Mouse (Mus musculus) layer of hippocampus, adult 2 months (tissue): ENCODE measurements around the gene Zfp941. TPM values are rescaled to one million over a fixed set of nuclear protein-coding genes. Genes with fewer than 3 reads are reported as not detected.

Source experiments
- DNase-seq, 2 experiments: peaks; one replicate each; pipeline ENCODE4 v3.0.0; 2022; ENCODE audit warnings: low spot score in 2 of 2
- H3K27ac ChIP-seq: fragments of 200-600 bp; 2 replicates; pipeline ENCODE4 v1.8.1; 2022
- H3K4me3 ChIP-seq: fragments of 200-600 bp; 2 replicates; pipeline ENCODE4 v1.8.1; 2022; ENCODE audit warnings: mild to moderate bottlenecking
- CTCF ChIP-seq: fragments of 200-600 bp; conservative IDR thresholded peaks from 2 replicates; pipeline ENCODE4 v1.8.1; 2022; ENCODE audit warnings: antibody characterized with exemption, mild to moderate bottlenecking, moderate library complexity
- total RNA-seq, 2 experiments: library from RNA; stranded (reverse); gene quantifications; 2 replicates each; pipeline ENCODE4 v1.2.3; 2021

Gene Zfp941
- total RNA-seq, 2 experiments from 2014 or later, result 10.7 to 18.0 TPM

- no peak for DNase-seq
- Histone ChIP-seq H3K4me3 (no peak within 1 kb of the TSS), H3K27ac (peak within 1 kb of the TSS; percentile 91)
- TF ChIP-seq CTCF, result no peak
Observed at GRCm38 (mm10) chr7:140834968-140835757, 13.2 kb upstream of the Zfp941 start, which contains the start of gene Urah. Gene Urah (plus strand): TSS chr7:140835018.

DNA sequence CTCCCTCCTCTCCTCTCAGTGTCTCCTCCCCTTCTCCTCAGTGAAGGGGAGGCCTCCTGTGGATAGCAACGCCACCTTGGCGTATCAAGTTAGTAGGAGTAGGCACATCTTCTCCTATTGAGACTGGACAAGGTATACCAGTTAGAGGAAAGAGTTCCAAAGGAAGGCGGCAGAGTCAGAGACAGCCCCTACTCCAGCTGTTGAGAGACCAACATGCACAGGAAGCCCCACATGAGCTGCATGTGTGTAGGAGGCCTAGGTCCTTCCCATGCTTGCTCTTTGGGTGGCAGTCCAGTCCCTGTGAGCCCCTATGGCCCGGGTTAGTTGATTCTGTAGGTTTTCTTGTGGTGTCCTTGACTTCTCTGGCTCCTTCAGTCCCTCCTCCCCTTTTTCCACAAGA lies 11.4 kb upstream of the Zfp941 start:
- no peak for TF ChIP-seq CTCF
- no peak overlapping the region for H3K27ac ChIP-seq

GRCm38 (mm10) chr7:140831447-140831846 lies 9.5 kb upstream of the Zfp941 start:
- Histone ChIP-seq H3K27ac (no peak overlapping the region), H3K4me3 (no peak overlapping the region)
- DNase-seq, result no peak
- no peak for TF ChIP-seq CTCF

More for the DNA sequence above, 11.4 kb upstream of the Zfp941 start:
- no peak for DNase-seq
- no peak overlapping the region for H3K4me3 ChIP-seq

DNA sequence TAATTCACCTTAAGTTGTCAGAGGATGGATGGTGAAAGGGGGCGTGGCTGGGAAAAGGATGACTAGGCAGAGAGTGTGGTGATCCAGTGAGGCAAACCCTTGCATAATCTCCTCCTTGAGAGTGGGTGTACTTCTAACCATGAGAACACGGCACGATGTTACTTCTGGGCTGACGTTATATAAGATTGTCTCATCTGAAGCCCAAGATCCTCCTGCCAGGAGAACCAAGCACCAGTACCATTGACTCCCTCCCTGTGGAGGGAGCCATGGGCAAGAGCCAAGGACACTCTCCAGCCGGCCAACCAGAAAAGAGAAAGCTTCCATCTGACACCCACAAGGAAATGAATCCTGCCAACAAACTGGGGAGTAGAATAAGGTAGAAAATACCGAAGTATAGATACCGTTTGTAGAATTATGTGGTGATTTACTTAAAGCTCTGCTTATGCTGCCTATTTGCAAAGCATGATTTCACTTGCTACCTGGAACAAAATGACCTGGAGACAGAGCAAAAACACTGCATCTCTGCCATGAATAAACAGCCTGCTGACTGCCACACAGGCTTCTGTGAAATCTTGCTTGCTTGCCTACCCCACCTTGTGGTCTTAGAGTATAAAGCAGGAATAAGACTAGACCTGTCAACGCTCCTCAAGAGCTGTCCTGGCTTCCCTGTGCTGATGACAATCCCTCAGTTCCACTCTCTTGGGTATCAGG lies 6.3 kb upstream of the Zfp941 start:
- Histone ChIP-seq H3K4me3 (peak overlapping the region; percentile 27; the same call in 1 of the 2 replicates), H3K27ac (peak overlapping the region; percentile 93)
- peak; percentile 81 for TF ChIP-seq CTCF
- DNase-seq, result peak; percentile 61 to 71

- no peak overlapping the region for H3K27ac ChIP-seq
- no peak for TF ChIP-seq CTCF
- DNase-seq, result no peak
- no peak overlapping the region for H3K4me3 ChIP-seq
Observed at GRCm38 (mm10) chr7:140822731-140823130, 753 bp upstream of the Zfp941 start.

DNA sequence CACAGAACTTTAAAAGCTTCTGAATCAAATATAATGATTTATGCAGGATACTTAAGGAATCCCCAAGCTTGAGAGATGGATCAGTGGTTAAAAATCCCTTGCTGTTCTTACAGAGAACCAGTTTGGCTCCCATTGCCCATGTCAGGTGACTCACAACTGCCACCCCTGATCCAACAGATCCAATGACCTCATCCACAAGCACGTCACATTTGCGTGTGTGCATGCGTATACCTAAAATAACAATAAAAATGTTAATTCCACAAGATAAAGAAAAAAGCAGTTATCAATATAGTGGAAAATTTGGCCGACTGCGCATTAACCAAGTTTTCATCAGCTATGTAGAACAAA lies 699 bp downstream of the Zfp941 start:
- no peak for TF ChIP-seq CTCF
- no peak for DNase-seq
- H3K27ac ChIP-seq, result peak overlapping the region; percentile 86
- H3K4me3 ChIP-seq, result peak overlapping the region; percentile 59

GRCm38 (mm10) chr7:140820173-140820572 lies 1.8 kb downstream of the Zfp941 start:
- TF ChIP-seq CTCF, result no peak
- no peak overlapping the region for H3K27ac ChIP-seq
- DNase-seq, result no peak
- no peak overlapping the region; the same call in 1 of the 2 replicates for H3K4me3 ChIP-seq

GRCm38 (mm10) chr7:140812850-140813249 lies 9.1 kb downstream of the Zfp941 start:
- H3K27ac ChIP-seq, result 0 out of 2 replicates have a peak overlapping the region, but pooled peaks have one; percentile 82
- no peak for TF ChIP-seq CTCF
- DNase-seq, result no peak
- H3K4me3 ChIP-seq, result no peak overlapping the region

DNA sequence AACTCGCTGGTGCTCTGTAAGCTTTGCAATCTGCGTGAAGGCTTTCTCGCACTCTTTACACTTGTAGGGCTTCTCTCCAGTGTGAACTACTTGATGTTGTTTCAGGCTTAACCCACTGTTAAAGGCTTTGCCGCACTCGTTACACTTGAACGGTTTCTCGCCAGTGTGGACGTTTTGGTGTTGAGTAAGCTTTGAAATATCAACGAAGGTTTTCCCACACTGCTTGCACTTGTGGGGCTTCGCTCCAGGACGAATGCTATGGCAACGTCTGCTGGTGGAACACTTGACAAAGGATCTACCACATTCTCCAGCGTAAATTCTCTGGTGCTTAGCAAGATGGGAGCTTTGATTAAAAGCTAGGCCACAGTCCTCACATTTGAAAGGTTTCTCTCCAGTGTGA lies 10.3 kb downstream of the Zfp941 start:
- Histone ChIP-seq H3K27ac (peak overlapping the region; percentile 82), H3K4me3 (no peak overlapping the region)
- no peak for TF ChIP-seq CTCF
- DNase-seq, result no peak

DNA sequence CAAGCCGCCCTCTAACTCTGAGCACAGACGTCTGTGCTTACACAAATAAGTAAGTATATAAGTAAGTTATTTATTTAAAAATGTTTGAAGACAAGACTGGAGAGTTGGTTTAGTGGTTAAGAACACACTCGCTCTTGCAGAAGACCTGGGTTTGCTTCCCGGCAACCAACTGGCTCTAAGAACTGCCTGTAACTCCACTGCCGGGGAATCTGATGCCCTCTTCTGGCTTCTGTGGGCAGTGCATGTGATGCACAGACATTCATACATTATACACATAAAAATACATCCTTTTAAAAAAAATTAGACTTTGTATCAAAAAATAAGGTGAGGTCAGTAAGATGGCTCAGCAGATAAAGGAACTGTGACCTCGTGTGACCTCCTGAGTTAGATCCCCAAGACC lies 11.5 kb downstream of the Zfp941 start:
- TF ChIP-seq CTCF, result peak; percentile 50
- Histone ChIP-seq H3K4me3 (no peak overlapping the region), H3K27ac (peak overlapping the region; percentile 82; the same call in 1 of the 2 replicates)
- no peak for DNase-seq

DNA sequence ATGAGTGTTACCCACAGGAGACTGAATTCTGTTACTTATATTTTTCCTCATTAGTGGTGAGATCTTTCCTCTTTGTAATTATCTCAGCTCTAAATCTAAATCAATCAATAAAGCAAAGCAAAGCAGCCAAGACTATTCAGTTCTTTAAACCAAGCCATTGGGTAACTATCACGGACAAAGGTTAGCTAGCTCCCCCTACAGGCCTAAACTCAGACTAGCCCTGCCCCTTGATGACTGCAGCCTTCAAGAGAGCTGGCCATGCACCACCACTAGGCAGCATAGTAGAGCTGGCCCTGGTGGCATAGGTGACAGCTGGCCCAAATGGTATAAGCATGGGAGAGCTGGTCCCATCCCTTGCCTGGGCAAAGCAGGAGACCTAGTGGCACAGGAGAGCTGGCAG lies 16.3 kb downstream of the Zfp941 start:
- peak; percentile 86 for TF ChIP-seq CTCF
- Histone ChIP-seq H3K27ac (peak overlapping the region; percentile 59), H3K4me3 (no peak overlapping the region)
- peak; percentile 53 to 71 for DNase-seq

DNA sequence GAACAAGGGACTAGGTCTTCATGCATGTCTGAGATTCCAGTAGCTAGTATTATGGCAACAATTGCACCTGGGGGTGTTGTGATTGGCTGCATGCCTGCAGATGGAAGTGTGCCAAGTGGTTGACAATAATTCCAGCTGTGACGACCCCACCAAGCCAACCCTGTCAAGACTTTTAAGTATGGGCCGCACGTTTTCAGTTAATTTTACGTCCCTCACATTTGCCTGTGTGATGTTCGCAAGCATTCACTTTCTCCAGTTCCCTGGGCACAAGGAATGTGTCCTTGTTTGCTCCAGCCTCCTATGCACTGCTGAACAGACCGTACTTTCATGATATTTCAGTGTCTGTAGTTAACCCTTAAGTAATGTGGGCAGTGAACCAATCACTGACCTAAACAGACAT lies 19.3 kb downstream of the Zfp941 start:
- TF ChIP-seq CTCF, result no peak
- no peak overlapping the region for H3K27ac ChIP-seq
- no peak for DNase-seq
- no peak overlapping the region for H3K4me3 ChIP-seq

GRCm38 (mm10) chr7:140798212-140798611 lies 23.8 kb downstream of the Zfp941 start:
- DNase-seq, result no peak
- H3K27ac ChIP-seq, result no peak overlapping the region
- TF ChIP-seq CTCF, result no peak
- no peak overlapping the region for H3K4me3 ChIP-seq
